Mouse (Mus musculus) midbrain, postnatal 0 days (tissue): ENCODE measurements at regions not wholly inside any gene's neighbourhood (a gene's known extent, or its start where the extent isn't known, plus 50 kb on each side); places are given as distances from the start of the nearest gene placed in this dataset.
A peak's percentile ranks its signal among the peaks of the same experiment; 100 is the strongest.

Source experiments
- ATAC-seq: fragments of 200-750 bp; cut with Nextera tagmentation; 2 replicates; pipeline ENCODE4 v1.8.0; 2017; ENCODE audit warnings: moderate number of reproducible peaks, mild to moderate bottlenecking, moderate TSS enrichment, moderate library complexity; ENCODE audit not compliant: low FRiP score
- DNase-seq: peaks from one replicate; pipeline ENCODE4 v3.0.0-alpha.2; 2015; ENCODE audit warnings: low spot score
- H3K27ac ChIP-seq: fragments of 300-500 bp; sonication (generic); 2 replicates; pipeline ENCODE4 v1.5.1; 2014; ENCODE audit warnings: low read depth, mild to moderate bottlenecking, low read length, mixed read lengths
- H3K27me3 ChIP-seq: fragments of 300-500 bp; sonication (generic); 2 replicates; pipeline ENCODE4 v1.6.1; 2014; ENCODE audit warnings: low read length, control low read depth, mixed read lengths; ENCODE audit not compliant: insufficient read depth
- H3K36me3 ChIP-seq: fragments of 300-500 bp; sonication (generic); 2 replicates; pipeline ENCODE4 v1.6.1; 2014; ENCODE audit warnings: low read length, control low read depth, mixed read lengths; ENCODE audit not compliant: insufficient read depth
- H3K4me1 ChIP-seq: fragments of 300-500 bp; sonication (generic); 2 replicates; pipeline ENCODE4 v1.6.1; 2014; ENCODE audit warnings: mild to moderate bottlenecking, control low read depth, antibody characterized with exemption, low read length, mixed read lengths; ENCODE audit not compliant: insufficient read depth
- H3K4me2 ChIP-seq: fragments of 300-500 bp; sonication (generic); 2 replicates; pipeline ENCODE4 v1.6.1; 2014; ENCODE audit warnings: low read depth, mild to moderate bottlenecking, low read length, mixed read lengths; ENCODE audit not compliant: poor library complexity, severe bottlenecking
- H3K4me3 ChIP-seq: fragments of 300-500 bp; sonication (generic); 2 replicates; pipeline ENCODE4 v1.5.1; 2014; ENCODE audit warnings: low read depth, mild to moderate bottlenecking, low read length, moderate library complexity
- H3K9ac ChIP-seq: fragments of 300-500 bp; sonication (generic); replicated peaks from 2 replicates; pipeline ENCODE4 v1.6.1; 2014; ENCODE audit warnings: mild to moderate bottlenecking, low read length, moderate library complexity, mixed read lengths; ENCODE audit not compliant: poor library complexity, severe bottlenecking
- H3K9me3 ChIP-seq: fragments of 300-500 bp; sonication (generic); 2 replicates; pipeline ENCODE4 v1.6.1; 2016; ENCODE audit warnings: low read length, control low read depth
- CTCF ChIP-seq: IDR thresholded peaks from 2 replicates; pipeline ENCODE4 v1.5.1; 2016; ENCODE audit warnings: antibody characterized with exemption, mild to moderate bottlenecking
- WGBS: fragments of 180-500 bp; shearing (Covaris S2); extraction: QIAGEN DNeasy Blood & Tissue Kit; methylation state at CpG from one replicate; pipeline ENCODE4 v1.1.7; 2014; 5-methylcytosine and 5-hydroxymethylcytosine counted together

DNA sequence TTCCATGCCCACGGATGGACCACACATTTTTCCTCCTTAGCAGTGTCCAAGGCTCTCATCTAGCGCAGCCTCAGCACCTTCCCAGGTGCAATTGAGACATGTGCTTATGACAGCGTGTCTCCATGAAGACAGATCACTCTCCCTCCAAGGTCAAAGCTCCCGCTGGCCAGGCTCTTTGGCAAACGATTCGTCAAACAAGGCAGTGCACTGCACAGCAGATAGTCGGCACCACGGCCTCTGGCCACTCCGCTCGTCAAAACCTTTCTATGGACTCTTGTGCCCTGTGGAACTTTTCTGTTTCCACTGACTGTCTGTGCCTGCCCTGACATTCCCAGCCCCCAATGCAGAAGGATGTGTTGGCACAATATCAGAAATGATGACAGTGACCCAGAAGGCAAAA lies 208.7 kb upstream of the N4bp1 start:
- ATAC-seq (no peak), DNase-seq (peak; percentile 33)
- Histone ChIP-seq H3K36me3 (no peaks in the 10 kb centered on the region), H3K4me3 (no peak overlapping the region), H3K4me1 (no peaks in the 10 kb centered on the region), H3K4me2 (no peak overlapping the region), H3K27me3 (no peaks in the 10 kb centered on the region), H3K9ac (no peak overlapping the region), H3K9me3 (no peaks in the 10 kb centered on the region), H3K27ac (no peak overlapping the region)
- TF ChIP-seq CTCF, result no peak
- WGBS, result 74% methylated on average over 10 of the region's 10 CpGs

DNA sequence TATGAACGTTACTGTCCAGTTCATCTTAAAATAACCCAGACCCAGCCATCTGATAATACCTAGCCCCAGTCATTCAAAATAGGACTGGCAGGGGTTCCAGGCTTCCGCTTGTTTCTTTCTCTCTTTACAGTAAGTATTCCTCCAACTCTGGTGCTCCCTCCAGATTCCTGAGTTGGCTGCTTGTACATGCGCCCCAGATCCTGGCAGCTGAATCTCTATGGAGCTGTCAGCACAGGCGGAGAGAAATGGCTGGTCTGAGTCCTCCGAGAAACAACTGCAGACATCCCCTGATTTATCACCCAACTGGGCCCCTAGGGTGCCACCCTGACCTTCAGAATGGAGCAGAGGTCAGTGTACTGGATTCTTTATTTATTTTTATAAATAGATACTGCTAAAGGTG lies 208.0 kb upstream of the N4bp1 start:
- Histone ChIP-seq H3K4me3 (no peak overlapping the region), H3K9me3 (no peaks in the 10 kb centered on the region), H3K27me3 (no peaks in the 10 kb centered on the region), H3K4me1 (no peaks in the 10 kb centered on the region), H3K4me2 (no peak overlapping the region), H3K27ac (no peak overlapping the region), H3K9ac (no peak overlapping the region), H3K36me3 (no peaks in the 10 kb centered on the region)
- no peak for TF ChIP-seq CTCF
- DNase-seq (no peak), ATAC-seq (no peak)
- WGBS, result 79% methylated on average over 5 of the region's 5 CpGs

DNA sequence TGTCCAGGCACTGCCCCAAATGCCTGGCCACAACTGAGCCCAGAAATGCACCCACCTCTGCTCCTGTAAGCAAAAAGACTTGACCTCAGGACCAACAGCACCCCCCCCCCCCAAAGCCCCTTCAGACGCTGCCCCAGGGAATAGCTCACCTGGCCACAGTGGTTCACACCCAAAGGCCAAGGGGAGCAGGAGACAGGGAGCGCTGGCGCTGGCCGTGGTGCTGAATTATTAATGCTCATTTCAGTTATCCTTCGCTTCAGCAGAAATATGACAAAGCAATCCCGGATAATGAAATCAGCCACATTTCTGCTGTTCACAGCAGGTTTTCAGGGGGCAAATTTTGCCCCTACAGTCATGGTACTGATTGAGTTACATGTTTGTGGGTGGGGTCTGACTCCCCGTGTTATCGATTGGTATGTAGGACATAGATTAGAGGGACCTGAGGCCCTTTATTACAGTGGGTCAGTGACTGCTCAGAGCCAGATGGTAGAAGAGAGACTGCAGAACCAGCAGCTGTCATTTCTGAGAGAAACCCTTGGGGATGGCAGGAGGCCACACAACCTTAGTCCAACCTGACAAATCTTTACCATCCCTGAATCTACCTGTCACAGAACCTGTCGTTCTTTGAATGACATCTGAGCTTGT lies 202.5 kb upstream of the N4bp1 start:
- 22% methylated on average over 9 of the region's 9 CpGs for WGBS
- no peak for TF ChIP-seq CTCF
- peak; percentile 42 for DNase-seq

DNA sequence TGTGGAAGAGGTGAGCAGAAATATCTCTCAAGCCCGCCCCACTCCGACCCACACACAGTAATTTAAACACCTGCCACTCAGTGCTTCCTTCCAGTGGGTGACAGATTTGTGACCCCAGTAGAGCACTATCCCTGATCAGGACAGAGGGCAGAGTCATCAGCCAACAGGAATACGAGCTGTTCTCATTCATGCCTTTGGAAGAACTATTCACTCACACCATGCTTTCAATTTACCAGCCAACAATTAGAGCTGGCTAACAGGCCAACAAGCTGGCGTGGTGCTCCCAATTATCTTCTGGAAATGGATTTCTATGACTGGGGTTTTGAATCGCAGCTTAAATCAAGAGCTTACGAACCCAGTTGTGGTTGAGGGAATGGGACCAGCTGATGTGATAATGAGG lies 193.2 kb upstream of the N4bp1 start:
- H3K9ac ChIP-seq, result no peak overlapping the region
- no peak overlapping the region for H3K4me3 ChIP-seq
- no peak overlapping the region for H3K4me2 ChIP-seq
- no peak overlapping the region for H3K27ac ChIP-seq
- TF ChIP-seq CTCF, result no peak
- no peaks in the 10 kb centered on the region for H3K9me3 ChIP-seq
- no peaks in the 10 kb centered on the region for H3K36me3 ChIP-seq
- no peaks in the 10 kb centered on the region for H3K27me3 ChIP-seq
- WGBS, result 71% methylated on average over 6 of the region's 6 CpGs
- no peaks in the 10 kb centered on the region for H3K4me1 ChIP-seq
- DNase-seq (peak; percentile 28), ATAC-seq (no peak)

More for the DNA sequence above, 202.5 kb upstream of the N4bp1 start:
- Histone ChIP-seq H3K27me3 (no peaks in the 10 kb centered on the region), H3K9me3 (no peaks in the 10 kb centered on the region), H3K4me1 (peaks cover 8% of the 10 kb centered on the region; the same call in 1 of the 2 replicates), H3K4me2 (no peak overlapping the region), H3K4me3 (no peak overlapping the region), H3K36me3 (no peaks in the 10 kb centered on the region), H3K9ac (0 out of 2 replicates have a peak overlapping the region, but pooled peaks have one; percentile 33), H3K27ac (no peak overlapping the region)
- ATAC-seq, result no peak

DNA sequence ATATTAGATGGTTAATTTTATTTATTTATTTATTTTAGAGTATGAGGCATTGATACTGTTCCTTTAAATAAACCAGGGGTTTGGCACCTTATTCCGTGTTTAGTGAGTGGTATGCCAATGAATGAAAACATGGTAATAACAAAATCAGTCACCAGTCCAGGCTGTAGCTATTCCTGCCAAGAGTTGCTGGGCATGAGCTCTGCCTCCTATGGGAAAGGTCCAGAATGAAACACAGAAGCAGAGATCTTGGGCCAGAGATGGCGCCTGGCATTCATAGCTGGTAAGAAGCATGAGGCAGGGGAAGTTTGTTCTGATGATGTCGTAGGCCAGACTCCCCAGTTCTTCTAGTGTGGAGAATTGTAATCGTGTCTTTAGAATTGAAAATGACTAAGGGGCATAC lies 190.9 kb upstream of the N4bp1 start:
- no peak for TF ChIP-seq CTCF
- H3K4me1 ChIP-seq, result no peaks in the 10 kb centered on the region
- no peaks in the 10 kb centered on the region for H3K27me3 ChIP-seq
- no peak overlapping the region for H3K27ac ChIP-seq
- DNase-seq (no peak), ATAC-seq (no peak)
- 83% methylated on average over 4 of the region's 4 CpGs for WGBS
- no peaks in the 10 kb centered on the region for H3K9me3 ChIP-seq
- no peaks in the 10 kb centered on the region for H3K36me3 ChIP-seq
- H3K9ac ChIP-seq, result no peak overlapping the region
- no peak overlapping the region for H3K4me3 ChIP-seq
- H3K4me2 ChIP-seq, result no peak overlapping the region

DNA sequence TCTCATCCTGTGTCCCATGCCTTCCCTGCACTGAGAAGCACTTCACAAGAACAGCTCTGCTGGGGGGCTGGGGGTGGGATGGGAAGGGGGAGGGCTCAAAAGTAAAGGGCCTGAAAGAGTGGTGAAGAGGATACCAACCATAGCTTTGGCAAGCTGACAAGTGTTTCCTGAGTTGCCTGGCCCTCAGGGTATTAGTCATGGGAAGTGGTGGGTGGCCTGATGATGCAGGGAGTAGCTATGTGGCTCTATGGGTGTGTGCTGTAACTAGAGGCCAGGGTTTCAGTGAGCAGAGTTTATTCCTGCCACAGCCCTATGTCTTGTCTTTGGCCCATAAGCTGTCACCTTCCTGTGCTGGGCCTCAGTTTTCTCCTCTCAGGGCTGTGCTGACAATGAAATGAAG lies 186.2 kb upstream of the N4bp1 start:
- DNase-seq (no peak), ATAC-seq (no peak)
- Histone ChIP-seq H3K9ac (no peak overlapping the region), H3K27ac (no peak overlapping the region), H3K36me3 (no peaks in the 10 kb centered on the region), H3K9me3 (no peaks in the 10 kb centered on the region), H3K27me3 (no peaks in the 10 kb centered on the region), H3K4me2 (no peak overlapping the region), H3K4me3 (no peak overlapping the region), H3K4me1 (no peaks in the 10 kb centered on the region)
- TF ChIP-seq CTCF, result no peak
